Mouse (Mus musculus) brain, embryonic 14.5 days (tissue): Measurements from ENCODE around the gene Itga11.

Experiments
- CTCF ChIP-seq: fragments of 200-500 bp; IDR thresholded peaks from 2 replicates; pipeline ENCODE4 v1.5.1; 2012; ENCODE audit warnings: inconsistent platforms, mild to moderate bottlenecking, moderate library complexity, borderline replicate concordance; ENCODE audit not compliant: insufficient read depth, insufficient read length; ENCODE audit errors: extremely low read depth
- POLR2A ChIP-seq: fragments of 200-500 bp; IDR thresholded peaks from 2 replicates; pipeline ENCODE4 v1.6.1; 2012; ENCODE audit warnings: mild to moderate bottlenecking, inconsistent platforms, borderline replicate concordance; ENCODE audit not compliant: poor library complexity, insufficient read depth, insufficient read length, severe bottlenecking; ENCODE audit errors: extremely low read depth

DNA sequence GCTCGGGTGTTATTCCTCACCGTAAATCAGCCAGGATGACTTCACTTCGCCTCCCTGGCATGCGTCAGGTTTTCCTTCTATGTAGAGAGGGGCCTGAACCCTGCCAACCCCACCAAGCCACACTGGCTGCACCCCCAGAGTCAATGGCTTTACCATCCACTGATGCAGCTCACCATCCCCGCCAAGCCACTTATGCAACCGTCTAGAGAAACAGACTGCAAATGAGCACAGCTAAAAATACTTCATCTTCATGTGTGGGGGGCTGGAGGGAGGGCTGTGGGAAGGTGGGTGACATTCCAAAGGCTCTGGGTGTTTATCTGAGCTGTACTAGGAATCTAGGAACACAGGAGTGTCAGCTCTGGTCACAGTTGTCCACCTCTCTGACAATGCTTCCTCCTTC lies 45.2 kb upstream of the Itga11 start:
- TF ChIP-seq CTCF (no peak), POLR2A (no peak)
